Mouse (Mus musculus): ENCODE results near the gene Tcte1.

- no peak for TF ChIP-seq GATA1 (IDR thresholded peaks at IDR 0.05; ENCODE audit: borderline replicate concordance, low read length)
- no peak for TF ChIP-seq FLI1 (IDR thresholded peaks at IDR 0.05; ENCODE audit: low read length)
Observed at GRCm38 (mm10) chr17:45474669-45475465, 48.4 kb upstream of the Tcte1 start, which contains the start of gene Spats1.

All from megakaryocyte, embryonic 14.5 days (primary cell).